Mouse (Mus musculus): ENCODE measurements at regions not wholly inside any gene's neighbourhood (a gene's known extent, or its start where the extent isn't known, plus 50 kb on each side); places are given as distances from the start of the nearest gene placed in this dataset.

DNA sequence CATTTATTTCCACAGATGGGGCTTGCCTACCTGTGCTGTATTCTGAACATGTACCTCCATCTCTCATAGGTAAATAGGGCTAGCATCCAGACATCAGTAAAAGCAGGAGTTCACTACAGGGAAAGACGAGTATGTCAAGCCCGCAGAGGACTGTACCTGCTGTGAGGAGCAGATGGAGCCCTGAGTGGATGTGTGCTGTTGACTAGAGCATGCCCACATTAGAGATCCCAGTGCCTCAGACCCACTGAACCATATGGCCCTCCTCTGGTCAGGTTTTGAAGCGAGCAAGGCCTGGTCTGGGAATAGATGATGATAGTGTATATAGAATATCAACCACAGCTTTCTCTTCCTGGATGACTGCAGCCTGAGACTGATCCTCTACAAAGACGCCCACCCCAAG lies 394.7 kb upstream of the Hs6st1 start:
- TF ChIP-seq TAL1 (IDR thresholded peaks at IDR 0.05; ENCODE audit: low read length) (no peak), GATA1 (IDR thresholded peaks at IDR 0.05; ENCODE audit: low read length) (no peak)

Data from erythroblast, embryonic 14.5 days (primary cell).